Mouse (Mus musculus): ENCODE measurements at regions not wholly inside any gene's neighbourhood (a gene's known extent, or its start where the extent isn't known, plus 50 kb on each side); places are given as distances from the start of the nearest gene placed in this dataset.

DNA sequence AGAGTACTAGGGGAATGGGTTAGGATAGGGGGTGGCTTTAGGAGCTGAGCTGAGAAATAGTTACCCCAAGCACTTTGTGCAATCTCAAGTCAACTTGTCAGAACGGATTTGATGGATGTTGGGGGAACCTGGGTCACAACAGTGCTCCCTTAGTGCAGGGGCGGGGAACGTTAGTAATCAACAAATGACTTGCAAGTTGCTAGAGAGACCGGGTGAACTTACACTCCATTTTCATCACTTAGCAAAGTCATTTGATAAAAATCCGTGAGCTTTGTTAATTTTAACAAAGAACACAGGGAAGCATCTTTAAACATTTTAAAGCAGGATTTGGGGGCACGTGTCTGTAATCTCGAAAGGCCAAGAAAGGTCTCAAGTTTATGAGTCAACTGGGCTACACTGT, 557.0 kb downstream of the Gm19410 start:
- TF ChIP-seq POLR2A (IDR thresholded peaks at IDR 0.05; ENCODE audit: borderline replicate concordance, extremely low read depth, insufficient read depth, insufficient read length, poor library complexity, severe bottlenecking) = no peak
- no peak for TF ChIP-seq CTCF (IDR thresholded peaks at IDR 0.05; ENCODE audit: borderline replicate concordance, extremely low read depth, insufficient read depth, insufficient read length)
- DNase-seq (ENCODE audit: low read depth) = no peak

- TF ChIP-seq CTCF (IDR thresholded peaks at IDR 0.05; ENCODE audit: borderline replicate concordance, extremely low read depth, insufficient read depth, insufficient read length) (no peak), POLR2A (IDR thresholded peaks at IDR 0.05; ENCODE audit: borderline replicate concordance, extremely low read depth, insufficient read depth, insufficient read length, poor library complexity, severe bottlenecking) (no peak)
- peak; percentile 67 for DNase-seq (ENCODE audit: low read depth)
Observed at GRCm38 (mm10) chr8:36338628-36339027, 573.0 kb downstream of the Gm19410 start.

- DNase-seq (ENCODE audit: low read depth) = peak; percentile 60
- TF ChIP-seq CTCF (IDR thresholded peaks at IDR 0.05; ENCODE audit: borderline replicate concordance, extremely low read depth, insufficient read depth, insufficient read length) (no peak), POLR2A (IDR thresholded peaks at IDR 0.05; ENCODE audit: borderline replicate concordance, extremely low read depth, insufficient read depth, insufficient read length, poor library complexity, severe bottlenecking) (no peak)
Observed at GRCm38 (mm10) chr8:36339449-36339848, 573.9 kb downstream of the Gm19410 start.

- DNase-seq (ENCODE audit: low read depth) = peak; percentile 83
- TF ChIP-seq CTCF (IDR thresholded peaks at IDR 0.05; ENCODE audit: borderline replicate concordance, extremely low read depth, insufficient read depth, insufficient read length) = no peak
- no peak for TF ChIP-seq POLR2A (IDR thresholded peaks at IDR 0.05; ENCODE audit: borderline replicate concordance, extremely low read depth, insufficient read depth, insufficient read length, poor library complexity, severe bottlenecking)
Observed at GRCm38 (mm10) chr8:36340454-36340853, 574.9 kb downstream of the Gm19410 start.

- TF ChIP-seq CTCF (IDR thresholded peaks at IDR 0.05; ENCODE audit: borderline replicate concordance, extremely low read depth, insufficient read depth, insufficient read length) (no peak), POLR2A (IDR thresholded peaks at IDR 0.05; ENCODE audit: borderline replicate concordance, extremely low read depth, insufficient read depth, insufficient read length, poor library complexity, severe bottlenecking) (no peak)
- peak; percentile 60 for DNase-seq (ENCODE audit: low read depth)
Observed at GRCm38 (mm10) chr8:36341965-36342364, 576.4 kb downstream of the Gm19410 start.

- no peak for TF ChIP-seq CTCF (IDR thresholded peaks at IDR 0.05; ENCODE audit: borderline replicate concordance, extremely low read depth, insufficient read depth, insufficient read length)
- no peak for TF ChIP-seq POLR2A (IDR thresholded peaks at IDR 0.05; ENCODE audit: borderline replicate concordance, extremely low read depth, insufficient read depth, insufficient read length, poor library complexity, severe bottlenecking)
- no peak for DNase-seq (ENCODE audit: low read depth)
Observed at GRCm38 (mm10) chr8:36342650-36343049, 577.1 kb downstream of the Gm19410 start.

GRCm38 (mm10) chr8:36346682-36347324, 581.2 kb downstream of the Gm19410 start:
- TF ChIP-seq POLR2A (IDR thresholded peaks at IDR 0.05; ENCODE audit: borderline replicate concordance, extremely low read depth, insufficient read depth, insufficient read length, poor library complexity, severe bottlenecking) = no peak
- peak; percentile 93 for TF ChIP-seq CTCF (IDR thresholded peaks at IDR 0.05; ENCODE audit: borderline replicate concordance, extremely low read depth, insufficient read depth, insufficient read length)
- DNase-seq (ENCODE audit: low read depth) = peak; percentile 88

DNA sequence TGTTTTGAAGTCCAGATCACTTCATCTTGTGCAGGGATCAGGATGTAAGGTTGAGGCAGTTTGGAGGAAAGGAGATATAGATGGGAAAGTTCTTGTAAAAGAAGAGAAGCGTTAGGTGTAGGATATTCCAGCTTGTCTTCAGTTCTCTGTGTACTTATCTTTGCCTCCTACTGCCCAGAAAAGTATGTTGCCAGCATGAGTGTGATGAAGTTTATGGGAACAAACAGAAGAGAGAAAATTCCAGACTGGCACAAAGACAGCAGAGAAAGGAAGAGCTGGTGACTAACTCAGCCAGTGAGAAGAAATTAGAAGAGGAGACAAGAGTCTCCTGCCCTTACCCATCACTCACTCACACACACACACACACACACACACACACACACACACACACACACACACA, 582.5 kb downstream of the Gm19410 start:
- TF ChIP-seq POLR2A (IDR thresholded peaks at IDR 0.05; ENCODE audit: borderline replicate concordance, extremely low read depth, insufficient read depth, insufficient read length, poor library complexity, severe bottlenecking) (no peak), CTCF (IDR thresholded peaks at IDR 0.05; ENCODE audit: borderline replicate concordance, extremely low read depth, insufficient read depth, insufficient read length) (no peak)
- no peak for DNase-seq (ENCODE audit: low read depth)

DNA sequence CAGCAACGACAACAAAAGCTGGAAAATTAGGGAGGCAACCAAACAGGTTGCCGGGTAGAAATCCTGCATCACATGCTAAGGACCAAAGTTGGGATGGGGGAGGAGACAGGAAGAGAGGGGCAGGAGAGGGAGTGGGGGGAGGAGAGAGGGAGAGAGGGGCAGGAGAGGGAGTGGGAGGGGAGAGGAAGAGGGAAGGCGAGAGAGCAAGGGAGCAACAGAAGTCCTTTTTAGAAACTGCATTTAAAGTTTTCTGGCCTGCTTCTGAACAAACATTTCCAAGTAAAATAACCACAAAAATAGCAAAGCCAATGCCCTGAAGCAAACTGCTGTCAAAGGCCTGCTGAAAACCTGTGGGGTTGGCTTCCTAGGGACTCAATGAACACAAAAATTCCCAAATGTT, 589.3 kb downstream of the Gm19410 start:
- DNase-seq (ENCODE audit: low read depth) = peak; percentile 31

DNA sequence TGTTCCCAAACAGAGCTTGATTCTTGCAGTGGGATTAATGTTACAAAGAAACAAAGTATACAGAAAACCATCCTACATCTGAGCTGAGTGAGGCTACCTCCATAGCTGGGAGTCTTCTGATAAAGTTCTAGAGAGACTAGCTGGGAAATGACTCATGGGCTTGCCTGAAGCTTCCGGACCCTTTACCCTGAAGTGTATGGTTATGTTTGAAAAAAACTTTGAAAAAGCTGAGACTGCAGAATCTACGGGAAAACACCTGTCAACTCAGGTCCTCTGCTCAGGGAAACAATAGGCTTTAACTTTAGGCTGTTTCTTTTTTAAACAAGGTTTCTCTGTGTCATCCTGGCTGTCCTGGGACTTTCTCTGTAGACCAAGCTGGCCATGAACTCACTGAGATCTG, 593.4 kb downstream of the Gm19410 start:
- DNase-seq (ENCODE audit: low read depth) = no peak

More for the DNA sequence above, 589.3 kb downstream of the Gm19410 start:
- no peak for TF ChIP-seq POLR2A (IDR thresholded peaks at IDR 0.05; ENCODE audit: borderline replicate concordance, extremely low read depth, insufficient read depth, insufficient read length, poor library complexity, severe bottlenecking)
- TF ChIP-seq CTCF (IDR thresholded peaks at IDR 0.05; ENCODE audit: borderline replicate concordance, extremely low read depth, insufficient read depth, insufficient read length) = no peak

GRCm38 (mm10) chr8:36361255-36361654, 595.7 kb downstream of the Gm19410 start:
- TF ChIP-seq POLR2A (IDR thresholded peaks at IDR 0.05; ENCODE audit: borderline replicate concordance, extremely low read depth, insufficient read depth, insufficient read length, poor library complexity, severe bottlenecking) (no peak), CTCF (IDR thresholded peaks at IDR 0.05; ENCODE audit: borderline replicate concordance, extremely low read depth, insufficient read depth, insufficient read length) (peak; percentile 69; the same call in 1 of the 2 replicates)
- DNase-seq (ENCODE audit: low read depth) = peak; percentile 87

More for the DNA sequence above, 593.4 kb downstream of the Gm19410 start:
- TF ChIP-seq CTCF (IDR thresholded peaks at IDR 0.05; ENCODE audit: borderline replicate concordance, extremely low read depth, insufficient read depth, insufficient read length) = no peak

DNA sequence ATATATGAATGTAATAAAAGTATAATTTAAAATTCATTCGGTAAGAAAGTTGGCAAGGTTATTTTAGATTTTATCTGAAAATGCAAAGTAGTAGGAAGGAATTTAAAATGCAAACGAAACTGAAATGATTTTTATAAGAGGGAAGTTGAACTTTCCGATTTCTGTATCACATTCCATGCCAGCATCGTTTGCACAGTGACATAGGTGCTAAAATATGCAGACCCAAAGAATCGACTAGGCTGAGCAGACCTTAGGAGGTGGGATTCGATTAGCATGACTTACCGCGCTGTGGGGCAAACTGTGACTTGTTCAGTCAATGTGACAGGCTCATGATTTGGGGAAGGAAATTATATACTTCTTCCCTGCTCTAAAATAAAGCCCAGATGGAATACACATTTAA, 596.2 kb downstream of the Gm19410 start:
- TF ChIP-seq CTCF (IDR thresholded peaks at IDR 0.05; ENCODE audit: borderline replicate concordance, extremely low read depth, insufficient read depth, insufficient read length) = no peak
- TF ChIP-seq POLR2A (IDR thresholded peaks at IDR 0.05; ENCODE audit: borderline replicate concordance, extremely low read depth, insufficient read depth, insufficient read length, poor library complexity, severe bottlenecking) = no peak
- DNase-seq (ENCODE audit: low read depth) = peak; percentile 69
